Mouse (Mus musculus) cerebellum, adult 2 months (tissue): ENCODE measurements around the gene Spem2. TPM values are rescaled to one million over a fixed set of nuclear protein-coding genes. Genes with fewer than 3 reads are reported as not detected.

Experiments
- DNase-seq, 2 experiments: peaks; one replicate each; pipeline ENCODE4 v3.0.0; 2021
- H3K27ac ChIP-seq: fragments of 200-500 bp; 2 replicates; pipeline ENCODE4 v1.5.1; 2012; ENCODE audit warnings: low read length, control low read depth, inconsistent platforms; ENCODE audit not compliant: insufficient read depth
- H3K27me3 ChIP-seq: fragments of 200-500 bp; 2 replicates; pipeline ENCODE4 v1.6.1; 2012; ENCODE audit warnings: inconsistent platforms, mild to moderate bottlenecking, low read length, moderate library complexity; ENCODE audit not compliant: control insufficient read depth, insufficient read depth
- H3K4me1 ChIP-seq: fragments of 200-500 bp; 2 replicates; pipeline ENCODE4 v1.6.1; 2011; ENCODE audit warnings: low read length; ENCODE audit not compliant: control insufficient read depth, insufficient read depth
- H3K4me3 ChIP-seq: fragments of 200-500 bp; replicated peaks from 2 replicates; pipeline ENCODE3; 2011; ENCODE audit warnings: mild to moderate bottlenecking, low read depth, low read length, control low read depth; ENCODE audit not compliant: insufficient read depth
- CTCF ChIP-seq: fragments of 200-500 bp; IDR thresholded peaks from 2 replicates; pipeline ENCODE4 v1.5.1; 2011; ENCODE audit warnings: low read depth, mild to moderate bottlenecking, control low read depth, low read length, moderate library complexity, borderline replicate concordance; ENCODE audit not compliant: insufficient read depth
- POLR2A ChIP-seq: fragments of 200-500 bp; IDR thresholded peaks from 2 replicates; pipeline ENCODE4 v1.6.1; 2011; ENCODE audit warnings: low read length, control low read depth, borderline replicate concordance; ENCODE audit not compliant: insufficient read depth
- WGBS: fragments of 180-500 bp; shearing (Covaris S2); methylation state at CpG from one replicate; pipeline ENCODE4 v1.1.7; 2018; 5-methylcytosine and 5-hydroxymethylcytosine counted together
- polyA plus RNA-seq: library from polyadenylated mRNA; depleted of rRNA; stranded (reverse); fragments of >200 nt; gene quantifications from 2 replicates; pipeline ENCODE4 v1.2.3, GENCODE M21; 2012

Spem2 gene
- polyA plus RNA-seq, 1 experiment, result not detected

GRCm38 (mm10) chr11:69807641-69808040 is 10.6 kb downstream of the Spem2 start:
- WGBS, result 70% methylated on average over 2 of the region's 2 CpGs
- no peak for TF ChIP-seq CTCF
- TF ChIP-seq POLR2A, result no peak
- H3K4me3 ChIP-seq, result no peak overlapping the region
- DNase-seq, result no peak
- peaks cover 1% of the 10 kb centered on the region; the same call in 1 of the 2 replicates for H3K27me3 ChIP-seq
- H3K4me1 ChIP-seq, result no peaks in the 10 kb centered on the region
- no peak overlapping the region for H3K27ac ChIP-seq

- TF ChIP-seq CTCF (no peak), POLR2A (no peak)
- Histone ChIP-seq H3K4me3 (no peak overlapping the region), H3K27ac (no peak overlapping the region), H3K27me3 (peaks cover 1% of the 10 kb centered on the region; the same call in 1 of the 2 replicates), H3K4me1 (no peaks in the 10 kb centered on the region; the same call in 1 of the 2 replicates)
- 85% methylated on average over 4 of the region's 4 CpGs for WGBS
- no peak for DNase-seq
These were observed 11.9 kb downstream of the Spem2 start for GRCm38 (mm10) chr11:69806378-69806777.

- Histone ChIP-seq H3K27me3 (peaks cover 1% of the 10 kb centered on the region; the same call in 1 of the 2 replicates), H3K27ac (no peak within 1 kb of the TSS), H3K4me1 (peaks cover 5% of the 10 kb centered on the region; the same call in 1 of the 2 replicates), H3K4me3 (no peak within 1 kb of the TSS)
- 32% methylated on average over 29 of the region's 29 CpGs for WGBS
- DNase-seq, result no peak
- TF ChIP-seq POLR2A (no peak), CTCF (no peak)
These were observed 13.0 kb downstream of the Spem2 start, which contains the start of gene Tmem102 for GRCm38 (mm10) chr11:69804972-69805909. Tmem102 (minus strand) TSS chr11:69805624.

GRCm38 (mm10) chr11:69804652-69804940 is 13.7 kb downstream of the Spem2 start:
- DNase-seq, result no peak
- Histone ChIP-seq H3K4me1 (peaks cover 7% of the 10 kb centered on the region; the same call in 1 of the 2 replicates), H3K4me3 (no peak overlapping the region), H3K27me3 (peaks cover 1% of the 10 kb centered on the region; the same call in 1 of the 2 replicates), H3K27ac (no peak overlapping the region)
- WGBS, result 18% methylated on average over 12 of the region's 12 CpGs
- TF ChIP-seq POLR2A, result no peak
- no peak for TF ChIP-seq CTCF

- Histone ChIP-seq H3K4me3 (peak overlapping the region; percentile 38), H3K27ac (no peak overlapping the region), H3K4me1 (peaks cover 7% of the 10 kb centered on the region; the same call in 1 of the 2 replicates), H3K27me3 (peaks cover 1% of the 10 kb centered on the region; the same call in 1 of the 2 replicates)
- WGBS, result 2% methylated on average over 60 of the region's 60 CpGs
- peak; percentile 22; the same call in 1 of the 2 replicates for TF ChIP-seq CTCF
- no peak for TF ChIP-seq POLR2A
- DNase-seq, result peak; percentile 62 to 69
These were observed 14.2 kb downstream of the Spem2 start for GRCm38 (mm10) chr11:69803786-69804651.

- Histone ChIP-seq H3K27ac (no peak overlapping the region), H3K4me1 (peaks cover 7% of the 10 kb centered on the region; the same call in 1 of the 2 replicates), H3K27me3 (peaks cover 1% of the 10 kb centered on the region; the same call in 1 of the 2 replicates), H3K4me3 (peak overlapping the region; percentile 38)
- DNase-seq, result no peak
- TF ChIP-seq POLR2A (no peak), CTCF (no peak)
- 17% methylated on average over 12 of the region's 12 CpGs for WGBS
These were observed 14.9 kb downstream of the Spem2 start for GRCm38 (mm10) chr11:69803328-69803727.

GRCm38 (mm10) chr11:69802648-69803105 is 15.6 kb downstream of the Spem2 start:
- DNase-seq, result peak; percentile 66 to 68
- WGBS, result 8% methylated on average over 33 of the region's 33 CpGs
- Histone ChIP-seq H3K4me1 (peaks cover 7% of the 10 kb centered on the region; the same call in 1 of the 2 replicates), H3K27ac (no peak overlapping the region), H3K4me3 (peak overlapping the region; percentile 54), H3K27me3 (peaks cover 1% of the 10 kb centered on the region; the same call in 1 of the 2 replicates)
- 0 out of 2 replicates have a peak, but pooled peaks have one; percentile 18 for TF ChIP-seq POLR2A
- TF ChIP-seq CTCF, result no peak
